Mouse (Mus musculus) midbrain, postnatal 0 days (tissue): Measurements from ENCODE around the gene Gm10974. TPM values are rescaled to one million over a fixed set of nuclear protein-coding genes. Genes with fewer than 3 reads are reported as not detected.

Source experiments
- ATAC-seq: fragments of 200-750 bp; cut with Nextera tagmentation; 2 replicates; pipeline ENCODE4 v1.8.0; 2017; ENCODE audit warnings: moderate number of reproducible peaks, mild to moderate bottlenecking, moderate TSS enrichment, moderate library complexity; ENCODE audit not compliant: low FRiP score
- DNase-seq: peaks from one replicate; pipeline ENCODE4 v3.0.0-alpha.2; 2015; ENCODE audit warnings: low spot score
- H3K27ac ChIP-seq: fragments of 300-500 bp; sonication (generic); 2 replicates; pipeline ENCODE4 v1.5.1; 2014; ENCODE audit warnings: low read depth, mild to moderate bottlenecking, low read length, mixed read lengths
- H3K27me3 ChIP-seq: fragments of 300-500 bp; sonication (generic); 2 replicates; pipeline ENCODE4 v1.6.1; 2014; ENCODE audit warnings: low read length, control low read depth, mixed read lengths; ENCODE audit not compliant: insufficient read depth
- H3K36me3 ChIP-seq: fragments of 300-500 bp; sonication (generic); 2 replicates; pipeline ENCODE4 v1.6.1; 2014; ENCODE audit warnings: low read length, control low read depth, mixed read lengths; ENCODE audit not compliant: insufficient read depth
- H3K4me1 ChIP-seq: fragments of 300-500 bp; sonication (generic); 2 replicates; pipeline ENCODE4 v1.6.1; 2014; ENCODE audit warnings: mild to moderate bottlenecking, control low read depth, antibody characterized with exemption, low read length, mixed read lengths; ENCODE audit not compliant: insufficient read depth
- H3K4me2 ChIP-seq: fragments of 300-500 bp; sonication (generic); 2 replicates; pipeline ENCODE4 v1.6.1; 2014; ENCODE audit warnings: low read depth, mild to moderate bottlenecking, low read length, mixed read lengths; ENCODE audit not compliant: poor library complexity, severe bottlenecking
- H3K4me3 ChIP-seq: fragments of 300-500 bp; sonication (generic); 2 replicates; pipeline ENCODE4 v1.5.1; 2014; ENCODE audit warnings: low read depth, mild to moderate bottlenecking, low read length, moderate library complexity
- H3K9ac ChIP-seq: fragments of 300-500 bp; sonication (generic); replicated peaks from 2 replicates; pipeline ENCODE4 v1.6.1; 2014; ENCODE audit warnings: mild to moderate bottlenecking, low read length, moderate library complexity, mixed read lengths; ENCODE audit not compliant: poor library complexity, severe bottlenecking
- H3K9me3 ChIP-seq: fragments of 300-500 bp; sonication (generic); 2 replicates; pipeline ENCODE4 v1.6.1; 2016; ENCODE audit warnings: low read length, control low read depth
- CTCF ChIP-seq: IDR thresholded peaks from 2 replicates; pipeline ENCODE4 v1.5.1; 2016; ENCODE audit warnings: antibody characterized with exemption, mild to moderate bottlenecking
- WGBS: fragments of 180-500 bp; shearing (Covaris S2); extraction: QIAGEN DNeasy Blood & Tissue Kit; methylation state at CpG from one replicate; pipeline ENCODE4 v1.1.7; 2014; 5-methylcytosine and 5-hydroxymethylcytosine counted together
- polyA plus RNA-seq: library from polyadenylated mRNA; unstranded; fragments of >200 nt; fragmentation: Nextera tagmentation; extraction: Ambion mirVana; gene quantifications from 2 replicates; pipeline ENCODE4 v1.2.1, GENCODE M21; 2015
- total RNA-seq: library from RNA; depleted of rRNA; stranded (reverse); fragments of >200 nt; gene quantifications from 2 replicates; pipeline ENCODE4 v1.2.3, GENCODE M21; 2014; rRNA removed

Gm10974 gene
- not detected in 2 replicates for total RNA-seq
- polyA plus RNA-seq = not detected in 2 replicates

DNA sequence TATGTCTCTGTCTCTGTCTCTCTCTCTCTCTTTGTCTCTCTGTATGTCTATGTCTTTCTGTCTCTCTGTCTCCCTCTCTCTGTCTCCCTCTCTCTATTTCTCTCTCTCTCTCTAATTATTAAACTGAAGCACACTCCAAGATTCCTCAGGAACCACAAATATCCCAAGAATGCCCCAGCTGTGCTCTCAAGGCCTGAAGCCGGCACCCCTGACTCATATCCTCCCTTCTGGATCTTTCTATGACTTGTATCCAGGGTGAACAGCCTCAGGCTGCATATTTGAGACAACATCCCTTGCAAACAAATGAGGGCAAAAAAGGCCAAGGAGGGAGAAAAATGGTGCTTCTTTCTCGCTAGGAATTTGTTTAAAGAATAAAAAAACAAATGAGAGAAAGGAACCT is at the start of gene Gm10974:
Gene Gm10974, plus strand, starts transcription at position 2 of the 400 bp plus-strand sequence.
- ATAC-seq (no peak), DNase-seq (no peak)
- Histone ChIP-seq H3K4me2 (no peak within 1 kb of the TSS), H3K27ac (no peak within 1 kb of the TSS), H3K9ac (no peak within 1 kb of the TSS), H3K4me1 (no peaks in the 10 kb centered on the region), H3K4me3 (no peak within 1 kb of the TSS), H3K9me3 (no peaks in the 10 kb centered on the region), H3K36me3 (no peaks in the 10 kb centered on the region), H3K27me3 (no peaks in the 10 kb centered on the region)
- WGBS = 67% methylated on average over 2 of the region's 2 CpGs
- TF ChIP-seq CTCF = no peak

DNA sequence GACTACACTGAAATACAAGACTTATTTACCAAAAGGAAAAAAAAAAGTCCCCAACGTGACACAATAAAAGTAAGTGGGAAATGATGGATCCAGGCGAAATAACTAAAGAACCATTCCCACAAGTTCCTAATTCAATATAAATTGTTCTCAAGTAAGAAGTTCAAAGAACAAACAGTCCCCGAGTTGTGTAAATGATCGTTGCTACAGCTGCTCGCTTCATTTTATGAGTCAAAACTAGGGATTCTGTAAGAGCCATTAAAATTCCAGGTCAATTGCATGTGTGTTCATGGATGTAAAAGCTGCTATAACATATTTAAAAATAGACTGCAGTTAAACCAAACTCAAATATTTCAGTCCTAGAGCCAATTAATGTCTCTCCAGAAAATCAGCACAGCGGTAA is 47.6 kb upstream of the Gm10974 start:
- DNase-seq = no peak
- Histone ChIP-seq H3K9me3 (no peaks in the 10 kb centered on the region), H3K27ac (no peak overlapping the region), H3K36me3 (no peaks in the 10 kb centered on the region), H3K27me3 (no peaks in the 10 kb centered on the region), H3K4me3 (no peak overlapping the region), H3K4me1 (peaks cover 4% of the 10 kb centered on the region; the same call in 1 of the 2 replicates), H3K4me2 (no peak overlapping the region), H3K9ac (no peak overlapping the region)
- WGBS = 85% methylated on average over 6 of the region's 6 CpGs
- no peak for TF ChIP-seq CTCF
- ATAC-seq = no peak

DNA sequence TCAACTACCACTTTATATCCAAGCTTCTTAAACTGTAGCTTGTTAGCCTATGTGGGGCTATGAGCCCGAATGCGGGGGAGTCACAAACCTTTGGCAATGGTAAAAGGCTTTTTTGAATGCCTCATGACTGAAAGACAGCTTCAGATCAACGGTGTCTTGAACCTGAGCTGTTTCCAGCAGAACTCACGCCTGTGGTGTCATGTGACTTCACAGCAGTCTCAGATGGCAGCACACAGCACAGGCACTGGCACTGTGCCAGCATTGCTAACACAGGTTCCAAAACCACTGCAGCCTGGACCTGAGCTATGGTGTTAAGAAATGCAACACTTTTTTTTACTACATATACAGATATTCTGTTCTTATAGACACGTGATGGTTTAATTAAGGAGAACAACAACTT is 44.7 kb upstream of the Gm10974 start:
- DNase-seq (peak; percentile 68), ATAC-seq (no peak)
- Histone ChIP-seq H3K4me2 (no peak overlapping the region), H3K27ac (no peak overlapping the region; the same call in 1 of the 2 replicates), H3K4me3 (no peak overlapping the region), H3K4me1 (peaks cover 4% of the 10 kb centered on the region; the same call in 1 of the 2 replicates), H3K9me3 (no peaks in the 10 kb centered on the region), H3K27me3 (no peaks in the 10 kb centered on the region), H3K9ac (no peak overlapping the region), H3K36me3 (no peaks in the 10 kb centered on the region)
- TF ChIP-seq CTCF = no peak
- WGBS = 45% methylated on average over 5 of the region's 5 CpGs

DNA sequence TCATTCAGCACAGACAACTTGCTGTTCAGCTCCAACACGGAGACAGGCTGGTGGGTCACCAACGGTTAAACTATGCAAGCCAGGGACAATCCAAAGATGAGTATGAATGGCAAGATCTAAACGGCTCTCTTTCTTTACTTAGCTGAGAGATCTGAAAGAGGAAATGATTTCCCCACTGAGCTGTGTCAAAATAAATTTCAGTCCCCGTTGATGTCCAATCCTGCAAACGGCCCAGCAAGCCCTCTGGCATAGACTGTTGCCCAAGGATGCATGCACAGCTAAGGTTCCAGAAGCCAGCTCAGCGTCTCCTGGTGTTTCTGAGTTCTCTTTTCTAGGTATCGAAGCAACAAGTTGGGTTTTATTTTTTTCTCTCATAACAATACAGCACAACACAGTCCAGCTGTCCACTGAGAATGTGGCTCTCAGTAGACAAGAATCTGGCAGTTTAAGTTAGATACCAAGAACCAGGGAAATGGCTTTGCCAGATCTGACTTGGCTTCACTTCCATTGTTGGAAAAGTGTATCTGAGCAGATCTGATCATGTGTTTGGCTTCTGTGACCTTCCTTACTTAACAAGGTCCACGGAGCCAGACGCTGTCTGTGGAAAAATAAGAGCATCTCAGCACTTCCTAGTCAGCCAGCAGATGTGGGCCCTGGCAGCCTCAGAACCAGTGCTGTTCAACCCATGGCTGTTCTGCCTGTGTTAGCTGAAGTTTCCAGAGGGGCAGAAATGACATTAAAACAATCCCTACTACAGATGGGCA is 42.3 kb upstream of the Gm10974 start:
- no peak overlapping the region for H3K4me2 ChIP-seq
- H3K9ac ChIP-seq = no peak overlapping the region
- WGBS = 74% methylated on average over 9 of the region's 9 CpGs
- TF ChIP-seq CTCF = no peak
- H3K4me1 ChIP-seq = peaks cover 4% of the 10 kb centered on the region; the same call in 1 of the 2 replicates
- no peak overlapping the region for H3K27ac ChIP-seq
- no peaks in the 10 kb centered on the region for H3K27me3 ChIP-seq
- H3K36me3 ChIP-seq = no peaks in the 10 kb centered on the region
- DNase-seq (no peak), ATAC-seq (no peak)
- H3K4me3 ChIP-seq = no peak overlapping the region
- no peaks in the 10 kb centered on the region for H3K9me3 ChIP-seq

DNA sequence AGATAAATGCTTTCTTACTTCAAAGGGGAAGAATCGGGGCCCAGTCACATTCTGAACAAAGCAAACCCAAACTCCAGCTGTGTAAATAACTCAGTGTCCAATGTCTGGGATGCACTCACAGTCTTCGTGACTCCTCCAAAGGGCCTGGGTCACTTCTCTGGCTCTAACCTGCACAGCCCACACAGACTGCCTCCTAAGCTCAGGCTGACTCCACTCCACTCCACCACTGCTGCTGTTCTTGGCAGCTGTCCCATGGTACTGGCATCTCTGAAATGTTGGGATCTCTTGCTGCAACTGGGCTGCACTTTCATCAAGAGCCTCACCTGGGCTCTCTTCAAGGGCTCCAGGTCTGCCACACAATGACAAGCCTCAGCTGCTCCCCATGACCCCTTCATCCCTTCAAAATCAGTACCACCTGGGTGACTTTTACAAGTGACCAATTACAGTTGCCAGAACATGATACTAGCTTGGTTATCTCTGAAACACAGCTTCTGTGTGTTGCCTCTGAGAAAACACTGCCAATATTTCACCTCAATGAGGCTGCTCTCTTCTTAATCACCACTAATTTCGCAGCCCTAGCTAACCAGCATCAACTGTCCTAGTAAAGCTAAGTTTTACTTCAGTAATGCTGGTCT is 40.2 kb upstream of the Gm10974 start:
- H3K9me3 ChIP-seq = no peaks in the 10 kb centered on the region
- DNase-seq = no peak
- H3K27ac ChIP-seq = no peak overlapping the region
- ATAC-seq = no peak
- peaks cover 4% of the 10 kb centered on the region; the same call in 1 of the 2 replicates for H3K4me1 ChIP-seq
- no peak overlapping the region for H3K4me3 ChIP-seq
- no peak overlapping the region for H3K9ac ChIP-seq
- WGBS = 71% methylated on average over 3 of the region's 3 CpGs
- no peaks in the 10 kb centered on the region for H3K27me3 ChIP-seq
- no peak overlapping the region for H3K4me2 ChIP-seq
- no peaks in the 10 kb centered on the region for H3K36me3 ChIP-seq
- TF ChIP-seq CTCF = no peak

DNA sequence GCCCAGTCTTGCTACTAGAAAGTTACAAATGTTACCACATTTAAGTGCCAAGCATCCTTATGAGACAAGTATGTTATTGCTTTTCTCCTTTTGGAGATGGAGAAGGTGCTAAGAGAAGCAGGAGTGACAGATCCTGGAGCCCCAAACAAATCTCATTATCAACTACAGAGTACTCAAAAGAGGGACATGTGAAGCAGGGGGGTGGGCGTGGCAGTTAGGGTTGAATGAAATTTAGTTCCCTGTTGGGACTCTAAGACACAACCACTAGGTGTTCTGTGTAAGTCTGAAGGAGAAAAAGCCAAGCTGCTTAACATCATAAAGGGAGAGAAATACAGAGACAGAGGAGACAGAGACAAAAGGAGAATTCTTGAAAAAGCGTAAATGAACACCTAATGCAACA is 38.2 kb upstream of the Gm10974 start:
- no peak overlapping the region for H3K4me3 ChIP-seq
- no peaks in the 10 kb centered on the region for H3K4me1 ChIP-seq
- no peak overlapping the region for H3K9ac ChIP-seq
- DNase-seq (no peak), ATAC-seq (no peak)
- WGBS = 58% methylated on average over 2 of the region's 2 CpGs
- H3K36me3 ChIP-seq = no peaks in the 10 kb centered on the region
- no peaks in the 10 kb centered on the region for H3K9me3 ChIP-seq
- no peak for TF ChIP-seq CTCF
- H3K4me2 ChIP-seq = no peak overlapping the region
- H3K27ac ChIP-seq = no peak overlapping the region
- H3K27me3 ChIP-seq = no peaks in the 10 kb centered on the region
